Mouse (Mus musculus) spleen, adult 12 weeks (tissue): ENCODE measurements around the gene Gpr132.

Experiments
- DNase-seq: peaks from one replicate; pipeline ENCODE4 v3.0.0; 2022; ENCODE audit warnings: low spot score

Gene Gpr132

GRCm38 (mm10) chr12:112868178-112869087 lies at the start of gene Gpr132:
Gpr132 (minus strand) TSS chr12:112868228.
- no peak for DNase-seq

- DNase-seq = no peak
Measured at GRCm38 (mm10) chr12:112917486-112917885, 49.5 kb upstream of the Gpr132 start.

- DNase-seq = no peak
Measured at GRCm38 (mm10) chr12:112916698-112917400, 48.8 kb upstream of the Gpr132 start.

- DNase-seq = no peak
Measured at GRCm38 (mm10) chr12:112915587-112915986, 47.6 kb upstream of the Gpr132 start.

GRCm38 (mm10) chr12:112914527-112914926 lies 46.5 kb upstream of the Gpr132 start:
- no peak for DNase-seq

- DNase-seq = no peak
Measured at GRCm38 (mm10) chr12:112912951-112913745, 45.1 kb upstream of the Gpr132 start.

- no peak for DNase-seq
Measured at GRCm38 (mm10) chr12:112911701-112912100, 43.7 kb upstream of the Gpr132 start.

GRCm38 (mm10) chr12:112908991-112909390 lies 41.0 kb upstream of the Gpr132 start:
- DNase-seq = no peak

- DNase-seq = no peak
Measured at GRCm38 (mm10) chr12:112905001-112905400, 37.0 kb upstream of the Gpr132 start.

- no peak for DNase-seq
Measured at GRCm38 (mm10) chr12:112903941-112904340, 35.9 kb upstream of the Gpr132 start.

- no peak for DNase-seq
Measured at GRCm38 (mm10) chr12:112900641-112901040, 32.6 kb upstream of the Gpr132 start.

GRCm38 (mm10) chr12:112898960-112899359 lies 30.9 kb upstream of the Gpr132 start:
- no peak for DNase-seq

- DNase-seq = no peak
Measured at GRCm38 (mm10) chr12:112898351-112898750, 30.3 kb upstream of the Gpr132 start.

GRCm38 (mm10) chr12:112897522-112898212 lies 29.6 kb upstream of the Gpr132 start:
- DNase-seq = no peak

GRCm38 (mm10) chr12:112894969-112895368 lies 26.9 kb upstream of the Gpr132 start:
- DNase-seq = no peak

- DNase-seq = no peak
Measured at GRCm38 (mm10) chr12:112894303-112894884, 26.4 kb upstream of the Gpr132 start.

- no peak for DNase-seq
Measured at GRCm38 (mm10) chr12:112885465-112885864, 17.4 kb upstream of the Gpr132 start.

- no peak for DNase-seq
Measured at GRCm38 (mm10) chr12:112881301-112881815, 13.3 kb upstream of the Gpr132 start.

- DNase-seq = no peak
Measured at GRCm38 (mm10) chr12:112880661-112881060, 12.6 kb upstream of the Gpr132 start.

- no peak for DNase-seq
Measured at GRCm38 (mm10) chr12:112879731-112880130, 11.7 kb upstream of the Gpr132 start.

- DNase-seq = no peak
Measured at GRCm38 (mm10) chr12:112877607-112878020, 9.6 kb upstream of the Gpr132 start.
